Mouse (Mus musculus): ENCODE measurements at regions not wholly inside any gene's neighbourhood (a gene's known extent, or its start where the extent isn't known, plus 50 kb on each side); places are given as distances from the start of the nearest gene placed in this dataset.

- H3K9me3 ChIP-seq (replicated peaks; ENCODE audit: control insufficient read depth, low read length) = no peaks in the 10 kb centered on the region
- DNase-seq (ENCODE audit: low spot score) (no peak), ATAC-seq (ENCODE audit: insufficient read depth, low read depth) (no peak)
- no peak overlapping the region for H3K4me2 ChIP-seq (ENCODE audit: low read depth, low read length)
- no peak overlapping the region for H3K27ac ChIP-seq (ENCODE audit: low read depth)
- no peak for TF ChIP-seq EP300 (IDR thresholded peaks at IDR 0.05; ENCODE audit: low read depth)
- TF ChIP-seq CTCF (IDR thresholded peaks at IDR 0.05; ENCODE audit: low read depth) = no peak
- no peak overlapping the region for H3K4me3 ChIP-seq (ENCODE audit: low read depth, low read length)
- H3K4me1 ChIP-seq (ENCODE audit: control insufficient read depth, insufficient read depth) = no peaks in the 10 kb centered on the region
- no peak overlapping the region for H3K9ac ChIP-seq (replicated peaks; ENCODE audit: low read depth, low read length)
- 49% methylated on average over 3 of the region's 3 CpGs for WGBS
- no peaks in the 10 kb centered on the region for H3K27me3 ChIP-seq (ENCODE audit: control insufficient read depth, insufficient read depth, low read length)
- H3K36me3 ChIP-seq (replicated peaks; ENCODE audit: control insufficient read depth, insufficient read depth, low read length) = no peaks in the 10 kb centered on the region
These were observed 661.0 kb upstream of the Pkn2 start for GRCm38 (mm10) chr3:143542811-143543210.

GRCm38 (mm10) chr3:143527982-143528381 is 646.2 kb upstream of the Pkn2 start:
- no peaks in the 10 kb centered on the region for H3K36me3 ChIP-seq (replicated peaks; ENCODE audit: control insufficient read depth, insufficient read depth, low read length)
- H3K27me3 ChIP-seq (ENCODE audit: control insufficient read depth, insufficient read depth, low read length) = no peaks in the 10 kb centered on the region
- no peak for ATAC-seq (ENCODE audit: insufficient read depth, low read depth)
- H3K4me3 ChIP-seq (ENCODE audit: low read depth, low read length) = no peak overlapping the region
- H3K4me2 ChIP-seq (ENCODE audit: low read depth, low read length) = no peak overlapping the region
- 56% methylated on average over 4 of the region's 4 CpGs for WGBS
- H3K9ac ChIP-seq (replicated peaks; ENCODE audit: low read depth, low read length) = no peak overlapping the region
- no peaks in the 10 kb centered on the region for H3K9me3 ChIP-seq (replicated peaks; ENCODE audit: control insufficient read depth, low read length)
- TF ChIP-seq EP300 (IDR thresholded peaks at IDR 0.05; ENCODE audit: low read depth) = no peak
- TF ChIP-seq CTCF (IDR thresholded peaks at IDR 0.05; ENCODE audit: low read depth) = no peak
- no peaks in the 10 kb centered on the region for H3K4me1 ChIP-seq (ENCODE audit: control insufficient read depth, insufficient read depth)
- no peak overlapping the region for H3K27ac ChIP-seq (ENCODE audit: low read depth)
- no peak for DNase-seq (ENCODE audit: low spot score)

GRCm38 (mm10) chr3:143527274-143527673 is 645.5 kb upstream of the Pkn2 start:
- no peaks in the 10 kb centered on the region for H3K36me3 ChIP-seq (replicated peaks; ENCODE audit: control insufficient read depth, insufficient read depth, low read length)
- H3K27ac ChIP-seq (ENCODE audit: low read depth) = no peak overlapping the region
- no peak overlapping the region for H3K4me3 ChIP-seq (ENCODE audit: low read depth, low read length)
- no peak for TF ChIP-seq CTCF (IDR thresholded peaks at IDR 0.05; ENCODE audit: low read depth)
- no peak for TF ChIP-seq EP300 (IDR thresholded peaks at IDR 0.05; ENCODE audit: low read depth)
- no peak overlapping the region for H3K9ac ChIP-seq (replicated peaks; ENCODE audit: low read depth, low read length)
- H3K9me3 ChIP-seq (replicated peaks; ENCODE audit: control insufficient read depth, low read length) = no peaks in the 10 kb centered on the region
- H3K4me1 ChIP-seq (ENCODE audit: control insufficient read depth, insufficient read depth) = no peaks in the 10 kb centered on the region
- H3K27me3 ChIP-seq (ENCODE audit: control insufficient read depth, insufficient read depth, low read length) = no peaks in the 10 kb centered on the region
- H3K4me2 ChIP-seq (ENCODE audit: low read depth, low read length) = no peak overlapping the region
- ATAC-seq (ENCODE audit: insufficient read depth, low read depth) = no peak
- no peak for DNase-seq (ENCODE audit: low spot score)

- WGBS = 67% methylated on average over 6 of the region's 6 CpGs
- no peak for TF ChIP-seq CTCF (IDR thresholded peaks at IDR 0.05; ENCODE audit: low read depth)
- no peak for TF ChIP-seq EP300 (IDR thresholded peaks at IDR 0.05; ENCODE audit: low read depth)
- Histone ChIP-seq H3K9ac (replicated peaks; ENCODE audit: low read depth, low read length) (no peak overlapping the region), H3K27ac (ENCODE audit: low read depth) (no peak overlapping the region), H3K9me3 (replicated peaks; ENCODE audit: control insufficient read depth, low read length) (no peaks in the 10 kb centered on the region), H3K4me2 (ENCODE audit: low read depth, low read length) (no peak overlapping the region), H3K27me3 (ENCODE audit: control insufficient read depth, insufficient read depth, low read length) (no peaks in the 10 kb centered on the region), H3K4me3 (ENCODE audit: low read depth, low read length) (no peak overlapping the region), H3K36me3 (replicated peaks; ENCODE audit: control insufficient read depth, insufficient read depth, low read length) (no peaks in the 10 kb centered on the region), H3K4me1 (ENCODE audit: control insufficient read depth, insufficient read depth) (no peaks in the 10 kb centered on the region)
- DNase-seq (ENCODE audit: low spot score) (no peak), ATAC-seq (ENCODE audit: insufficient read depth, low read depth) (no peak)
These were observed 630.9 kb upstream of the Pkn2 start for GRCm38 (mm10) chr3:143512517-143513249.

GRCm38 (mm10) chr3:143509531-143509930 is 627.7 kb upstream of the Pkn2 start:
- Histone ChIP-seq H3K4me2 (ENCODE audit: low read depth, low read length) (no peak overlapping the region), H3K9ac (replicated peaks; ENCODE audit: low read depth, low read length) (no peak overlapping the region), H3K27ac (ENCODE audit: low read depth) (no peak overlapping the region), H3K36me3 (replicated peaks; ENCODE audit: control insufficient read depth, insufficient read depth, low read length) (no peaks in the 10 kb centered on the region), H3K4me3 (ENCODE audit: low read depth, low read length) (no peak overlapping the region), H3K9me3 (replicated peaks; ENCODE audit: control insufficient read depth, low read length) (no peaks in the 10 kb centered on the region), H3K27me3 (ENCODE audit: control insufficient read depth, insufficient read depth, low read length) (no peaks in the 10 kb centered on the region), H3K4me1 (ENCODE audit: control insufficient read depth, insufficient read depth) (no peaks in the 10 kb centered on the region)
- TF ChIP-seq EP300 (IDR thresholded peaks at IDR 0.05; ENCODE audit: low read depth) = no peak
- TF ChIP-seq CTCF (IDR thresholded peaks at IDR 0.05; ENCODE audit: low read depth) = no peak
- no peak for ATAC-seq (ENCODE audit: insufficient read depth, low read depth)
- WGBS = 24% methylated on average over 5 of the region's 5 CpGs
- no peak for DNase-seq (ENCODE audit: low spot score)

DNA sequence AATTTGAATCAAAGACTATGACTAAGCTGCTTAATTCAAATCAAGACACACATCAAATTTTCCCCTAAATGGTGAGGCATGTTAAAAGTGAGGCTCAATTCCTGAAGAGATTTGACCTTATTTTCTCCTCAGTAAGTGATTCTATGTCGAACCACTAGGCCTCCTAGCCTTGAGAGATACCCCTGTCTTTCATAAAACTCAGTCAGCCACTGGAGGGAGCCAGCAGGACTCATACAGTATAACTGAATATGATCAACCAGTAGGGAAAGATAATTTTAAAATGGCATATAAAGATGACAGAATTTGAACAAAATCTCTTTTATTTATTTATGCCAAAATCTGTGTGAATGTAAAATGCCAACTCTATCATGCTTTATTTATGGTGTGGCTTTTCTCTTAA is 626.5 kb upstream of the Pkn2 start:
- Histone ChIP-seq H3K4me3 (ENCODE audit: low read depth, low read length) (no peak overlapping the region), H3K4me2 (ENCODE audit: low read depth, low read length) (no peak overlapping the region), H3K9me3 (replicated peaks; ENCODE audit: control insufficient read depth, low read length) (no peaks in the 10 kb centered on the region), H3K27ac (ENCODE audit: low read depth) (no peak overlapping the region), H3K4me1 (ENCODE audit: control insufficient read depth, insufficient read depth) (no peaks in the 10 kb centered on the region), H3K27me3 (ENCODE audit: control insufficient read depth, insufficient read depth, low read length) (no peaks in the 10 kb centered on the region), H3K9ac (replicated peaks; ENCODE audit: low read depth, low read length) (no peak overlapping the region), H3K36me3 (replicated peaks; ENCODE audit: control insufficient read depth, insufficient read depth, low read length) (no peaks in the 10 kb centered on the region)
- TF ChIP-seq EP300 (IDR thresholded peaks at IDR 0.05; ENCODE audit: low read depth) = no peak
- peak; percentile 44 for TF ChIP-seq CTCF (IDR thresholded peaks at IDR 0.05; ENCODE audit: low read depth)
- DNase-seq (ENCODE audit: low spot score) (peak; percentile 26), ATAC-seq (ENCODE audit: insufficient read depth, low read depth) (no peak)
- 46% methylated on average over 1 of the region's 1 CpGs for WGBS

Data from heart, postnatal 0 days (tissue).